Mouse (Mus musculus): ENCODE data around the gene Psrc1. TPM values are rescaled to one million over a fixed set of nuclear protein-coding genes. Genes with fewer than 3 reads are reported as not detected.
A peak's percentile ranks its signal among the peaks of the same experiment; 100 is the strongest.

Gene Psrc1
- 19.0 and 20.4 TPM in 2 replicates for polyA plus RNA-seq (2015; fragmentation: Nextera tagmentation; extraction: Ambion mirVana)

DNA sequence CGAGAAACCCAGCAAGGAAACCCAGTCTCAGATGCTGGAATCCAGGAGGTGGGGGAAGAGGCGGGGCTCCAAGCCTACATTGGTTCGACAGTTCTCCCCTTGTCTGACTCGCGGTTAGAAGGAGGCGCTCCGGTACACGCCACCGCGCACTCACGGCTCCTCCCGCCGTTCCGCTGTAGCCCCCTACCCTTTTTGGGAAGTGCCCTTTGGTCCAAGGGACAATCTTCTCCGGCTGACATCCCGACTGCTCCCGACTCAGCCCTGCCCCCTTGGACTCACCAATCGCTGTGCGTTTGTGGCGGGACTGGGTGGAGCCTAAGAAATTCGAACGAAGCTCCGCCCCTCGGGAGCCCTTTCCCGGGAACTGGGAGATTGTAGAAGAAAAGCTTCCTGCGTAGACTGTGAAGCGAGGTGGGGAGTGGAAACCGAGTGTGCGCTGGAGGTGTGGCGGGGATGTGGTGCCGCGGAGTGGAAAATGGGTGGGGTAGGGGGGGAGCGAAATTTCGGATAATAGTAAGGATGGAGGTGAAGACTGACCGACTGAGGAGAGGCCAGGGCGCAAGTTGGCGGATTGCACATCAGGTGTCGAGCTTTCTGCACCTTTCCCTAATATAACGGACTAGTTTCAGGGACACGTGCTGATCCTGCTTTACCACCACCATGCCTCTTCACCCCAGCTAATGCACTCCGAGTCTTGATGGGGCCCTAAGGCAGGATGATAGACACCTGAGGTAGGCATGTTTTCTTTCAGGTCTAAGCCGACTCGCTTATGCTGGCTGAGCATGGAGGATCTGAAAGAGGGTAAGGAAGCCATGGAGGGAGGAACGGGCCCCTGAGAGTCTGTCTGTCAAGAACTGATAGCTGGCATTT, at the start of gene Psrc1:
Gene Psrc1 (plus strand): TSS at position 355 of the 870 bp plus-strand sequence.
- no peak within 1 kb of the TSS for H3K27ac ChIP-seq
- TF ChIP-seq CTCF (IDR thresholded peaks at IDR 0.05; ENCODE audit: low read depth): no peak

DNA sequence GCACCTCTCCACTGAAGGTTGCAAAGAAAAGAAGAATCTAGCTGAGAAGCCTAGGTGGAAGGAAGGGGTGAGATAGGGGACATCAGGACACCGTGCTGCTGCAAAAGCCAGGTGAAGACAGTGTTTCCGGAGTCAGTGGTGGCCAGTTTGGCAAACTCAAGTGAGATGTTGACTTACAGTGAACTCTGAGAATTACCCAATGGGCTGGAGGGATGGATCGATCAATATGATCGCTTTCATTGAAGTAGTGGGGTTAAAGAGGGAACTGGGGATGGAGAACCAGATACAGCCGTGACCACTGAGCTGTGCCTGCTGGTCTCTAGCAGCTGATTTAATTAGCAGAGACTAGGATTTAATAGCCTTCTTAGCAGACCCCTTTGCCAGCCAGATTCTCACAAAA, 46.8 kb upstream of the Psrc1 start:
- H3K27ac ChIP-seq: no peak overlapping the region
- H3K36me3 ChIP-seq (ENCODE audit: insufficient read depth, low read length): peaks cover 25% of the 10 kb centered on the region; the same call in 1 of the 2 replicates
- no peaks in the 10 kb centered on the region for H3K4me1 ChIP-seq (replicated peaks; ENCODE audit: insufficient read depth, low read length)
- H3K9ac ChIP-seq (ENCODE audit: low read depth, low read length): no peak overlapping the region
- H3K27me3 ChIP-seq (ENCODE audit: insufficient read depth, low read length): no peaks in the 10 kb centered on the region
- no peaks in the 10 kb centered on the region for H3K9me3 ChIP-seq (replicated peaks; ENCODE audit: low read length)
- no peak for DNase-seq (ENCODE audit: low spot score)
- H3K4me2 ChIP-seq (ENCODE audit: low read length): no peak overlapping the region
- H3K4me3 ChIP-seq (replicated peaks; ENCODE audit: low read depth, low read length): no peak overlapping the region
- 93% methylated on average over 5 of the region's 5 CpGs for WGBS
- ATAC-seq (replicated peaks; ENCODE audit: low FRiP score, low read depth): no peak
- no peak for TF ChIP-seq CTCF (IDR thresholded peaks at IDR 0.05; ENCODE audit: low read depth)

More for the DNA sequence above, at the start of gene Psrc1:
- peak within 1 kb of the TSS; percentile 72 for H3K4me2 ChIP-seq (ENCODE audit: low read length)
- H3K9me3 ChIP-seq (replicated peaks; ENCODE audit: low read length): no peaks in the 10 kb centered on the region
- peaks cover 7% of the 10 kb centered on the region; the same call in 1 of the 2 replicates for H3K4me1 ChIP-seq (replicated peaks; ENCODE audit: insufficient read depth, low read length)
- peak within 1 kb of the TSS; percentile 55 for H3K9ac ChIP-seq (ENCODE audit: low read depth, low read length)
- peak; percentile 85 for ATAC-seq (replicated peaks; ENCODE audit: low FRiP score, low read depth)
- peak within 1 kb of the TSS; percentile 72 for H3K4me3 ChIP-seq (replicated peaks; ENCODE audit: low read depth, low read length)
- H3K36me3 ChIP-seq (ENCODE audit: insufficient read depth, low read length): no peaks in the 10 kb centered on the region
- no peaks in the 10 kb centered on the region for H3K27me3 ChIP-seq (ENCODE audit: insufficient read depth, low read length)
- DNase-seq (ENCODE audit: low spot score): peak; percentile 96
- WGBS: under 1% methylated on average over 44 of the region's 44 CpGs

DNA sequence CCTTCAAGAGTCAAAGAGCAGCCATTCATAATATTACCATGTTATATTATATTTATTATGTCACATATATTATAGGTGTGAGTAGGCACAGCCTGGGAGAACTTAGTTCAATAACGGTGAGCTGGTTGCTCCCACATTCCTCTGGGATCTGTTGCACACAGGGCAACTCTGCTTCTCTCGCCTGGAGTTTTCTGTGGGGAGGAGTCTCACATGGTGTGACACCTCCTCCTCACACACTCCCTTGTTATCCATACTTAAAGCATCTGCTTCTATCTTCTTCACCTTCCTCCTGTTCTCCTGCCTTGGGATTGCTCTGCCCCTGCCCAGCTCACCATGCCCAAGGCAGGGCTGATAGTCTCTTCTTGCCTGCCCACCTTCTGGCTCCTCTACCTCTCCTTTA, 42.6 kb upstream of the Psrc1 start:
- Histone ChIP-seq H3K4me2 (ENCODE audit: low read length) (no peak overlapping the region), H3K27ac (no peak overlapping the region), H3K36me3 (ENCODE audit: insufficient read depth, low read length) (peaks cover 26% of the 10 kb centered on the region), H3K4me1 (replicated peaks; ENCODE audit: insufficient read depth, low read length) (no peaks in the 10 kb centered on the region), H3K4me3 (replicated peaks; ENCODE audit: low read depth, low read length) (no peak overlapping the region), H3K27me3 (ENCODE audit: insufficient read depth, low read length) (no peaks in the 10 kb centered on the region), H3K9me3 (replicated peaks; ENCODE audit: low read length) (no peaks in the 10 kb centered on the region), H3K9ac (ENCODE audit: low read depth, low read length) (no peak overlapping the region)
- no peak for TF ChIP-seq CTCF (IDR thresholded peaks at IDR 0.05; ENCODE audit: low read depth)
- WGBS: 74% methylated on average over 2 of the region's 2 CpGs
- DNase-seq (ENCODE audit: low spot score) (no peak), ATAC-seq (replicated peaks; ENCODE audit: low FRiP score, low read depth) (no peak)

DNA sequence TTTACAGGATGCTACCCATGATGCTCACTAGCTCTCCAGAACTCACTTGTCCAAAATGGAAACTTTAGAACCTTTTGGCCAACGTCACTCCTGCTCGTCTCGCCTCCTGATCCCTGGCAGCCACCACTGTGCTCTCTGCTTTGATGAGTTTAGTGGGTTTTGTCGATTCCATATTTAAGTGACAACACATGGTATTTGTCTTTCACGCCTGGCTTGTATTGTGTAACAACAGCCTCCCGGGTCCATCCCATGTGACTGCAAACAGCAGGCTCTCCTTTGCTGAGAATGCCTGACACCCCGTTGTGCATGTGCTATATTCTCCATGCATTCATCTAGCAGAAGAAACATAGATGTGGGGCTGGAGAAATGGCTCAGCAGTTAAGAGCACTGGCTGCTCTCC, 41.5 kb upstream of the Psrc1 start:
- Histone ChIP-seq H3K4me2 (ENCODE audit: low read length) (no peak overlapping the region), H3K4me3 (replicated peaks; ENCODE audit: low read depth, low read length) (no peak overlapping the region), H3K9ac (ENCODE audit: low read depth, low read length) (no peak overlapping the region), H3K9me3 (replicated peaks; ENCODE audit: low read length) (no peaks in the 10 kb centered on the region), H3K4me1 (replicated peaks; ENCODE audit: insufficient read depth, low read length) (no peaks in the 10 kb centered on the region), H3K27me3 (ENCODE audit: insufficient read depth, low read length) (no peaks in the 10 kb centered on the region), H3K36me3 (ENCODE audit: insufficient read depth, low read length) (peaks cover 26% of the 10 kb centered on the region), H3K27ac (no peak overlapping the region)
- DNase-seq (ENCODE audit: low spot score): no peak
- TF ChIP-seq CTCF (IDR thresholded peaks at IDR 0.05; ENCODE audit: low read depth): no peak
- ATAC-seq (replicated peaks; ENCODE audit: low FRiP score, low read depth): no peak
- WGBS: 75% methylated on average over 7 of the region's 7 CpGs

DNA sequence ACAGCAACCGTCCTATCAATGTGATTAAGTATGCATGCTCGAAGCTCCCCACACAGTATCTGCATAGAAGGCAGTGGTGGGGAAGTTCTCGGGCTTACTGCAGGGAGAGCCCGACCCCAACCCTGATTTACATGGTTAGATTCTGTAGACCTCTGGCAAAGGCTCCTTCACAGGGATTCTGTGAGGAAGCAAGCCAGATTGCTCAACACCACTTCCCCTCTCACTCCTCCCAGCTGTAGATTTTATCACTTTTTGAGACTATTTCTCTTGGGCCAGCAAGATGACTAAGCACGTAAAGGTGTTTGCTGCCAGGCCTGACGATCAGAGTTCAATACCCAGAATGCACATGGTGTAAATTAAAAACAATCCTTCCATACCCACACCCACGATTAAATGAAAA, 37.8 kb upstream of the Psrc1 start:
- ATAC-seq (replicated peaks; ENCODE audit: low FRiP score, low read depth): no peak
- no peaks in the 10 kb centered on the region for H3K9me3 ChIP-seq (replicated peaks; ENCODE audit: low read length)
- no peak overlapping the region for H3K27ac ChIP-seq
- no peaks in the 10 kb centered on the region for H3K4me1 ChIP-seq (replicated peaks; ENCODE audit: insufficient read depth, low read length)
- no peak for TF ChIP-seq CTCF (IDR thresholded peaks at IDR 0.05; ENCODE audit: low read depth)
- H3K4me3 ChIP-seq (replicated peaks; ENCODE audit: low read depth, low read length): no peak overlapping the region
- no peak for DNase-seq (ENCODE audit: low spot score)
- no peak overlapping the region for H3K9ac ChIP-seq (ENCODE audit: low read depth, low read length)
- no peak overlapping the region for H3K4me2 ChIP-seq (ENCODE audit: low read length)
- peaks cover 21% of the 10 kb centered on the region for H3K36me3 ChIP-seq (ENCODE audit: insufficient read depth, low read length)
- no peaks in the 10 kb centered on the region for H3K27me3 ChIP-seq (ENCODE audit: insufficient read depth, low read length)
- 89% methylated on average over 7 of the region's 7 CpGs for WGBS

DNA sequence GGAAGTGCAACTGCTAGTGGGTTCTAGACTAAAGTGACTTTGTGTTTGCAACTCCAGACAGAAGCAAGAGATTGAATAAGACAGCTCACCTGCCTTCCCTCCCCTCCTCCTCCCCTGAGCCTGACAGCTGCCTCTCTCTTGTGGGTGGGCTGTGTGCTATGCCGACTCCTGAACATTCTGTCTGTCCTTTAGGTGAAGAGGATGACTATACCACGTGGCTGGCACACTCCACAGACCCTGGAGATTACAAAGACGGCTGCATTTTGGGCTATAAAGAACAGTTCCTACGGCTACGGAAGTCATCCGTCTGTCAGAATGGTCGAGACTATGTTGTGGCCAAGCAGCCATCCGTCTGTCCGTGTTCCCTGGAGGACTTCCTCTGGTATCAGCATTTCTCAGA, 35.3 kb upstream of the Psrc1 start:
- no peak for DNase-seq (ENCODE audit: low spot score)
- no peak overlapping the region for H3K27ac ChIP-seq
- no peaks in the 10 kb centered on the region for H3K9me3 ChIP-seq (replicated peaks; ENCODE audit: low read length)
- ATAC-seq (replicated peaks; ENCODE audit: low FRiP score, low read depth): no peak
- no peak overlapping the region for H3K9ac ChIP-seq (ENCODE audit: low read depth, low read length)
- H3K4me3 ChIP-seq (replicated peaks; ENCODE audit: low read depth, low read length): no peak overlapping the region
- peaks cover 17% of the 10 kb centered on the region for H3K36me3 ChIP-seq (ENCODE audit: insufficient read depth, low read length)
- WGBS: 74% methylated on average over 9 of the region's 9 CpGs
- no peaks in the 10 kb centered on the region for H3K4me1 ChIP-seq (replicated peaks; ENCODE audit: insufficient read depth, low read length)
- TF ChIP-seq CTCF (IDR thresholded peaks at IDR 0.05; ENCODE audit: low read depth): no peak
- no peak overlapping the region for H3K4me2 ChIP-seq (ENCODE audit: low read length)
- no peaks in the 10 kb centered on the region for H3K27me3 ChIP-seq (ENCODE audit: insufficient read depth, low read length)

All from kidney, postnatal 0 days (tissue).